Mouse (Mus musculus): ENCODE data around the gene Ankrd39. TPM values are rescaled to one million over a fixed set of nuclear protein-coding genes. Genes with fewer than 3 reads are reported as not detected.
A peak's percentile ranks its signal among the peaks of the same experiment; 100 is the strongest.

The Ankrd39 gene
- polyA plus RNA-seq, 1 experiment, result 13.5 TPM

GRCm38 (mm10) chr1:36559256-36559655 is 12.0 kb upstream of the Ankrd39 start:
- peaks cover 11% of the 10 kb centered on the region for H3K4me1 ChIP-seq (ENCODE audit: control insufficient read depth, insufficient read depth, insufficient read length, low read length)
- H3K27me3 ChIP-seq (ENCODE audit: control insufficient read depth, insufficient read depth, low read length), result peaks cover 12% of the 10 kb centered on the region
- no peak overlapping the region for H3K27ac ChIP-seq (ENCODE audit: insufficient read depth, low read depth, low read length)
- no peak overlapping the region for H3K4me3 ChIP-seq (ENCODE audit: low read depth, low read length)
- WGBS, result 59% methylated on average over 4 of the region's 4 CpGs
- H3K36me3 ChIP-seq (ENCODE audit: control insufficient read depth, insufficient read depth, low read length), result no peaks in the 10 kb centered on the region
- TF ChIP-seq POLR2A (IDR thresholded peaks at IDR 0.05; ENCODE audit: low read depth, low read length) (no peak), CTCF (IDR thresholded peaks at IDR 0.05; ENCODE audit: extremely low read depth, insufficient read length, insufficient replicate concordance, low read depth, low read length) (no peak)

- TF ChIP-seq POLR2A (IDR thresholded peaks at IDR 0.05; ENCODE audit: low read depth, low read length) (no peak), CTCF (IDR thresholded peaks at IDR 0.05; ENCODE audit: extremely low read depth, insufficient read length, insufficient replicate concordance, low read depth, low read length) (no peak)
- Histone ChIP-seq H3K4me1 (ENCODE audit: control insufficient read depth, insufficient read depth, insufficient read length, low read length) (peaks cover 6% of the 10 kb centered on the region), H3K4me3 (ENCODE audit: low read depth, low read length) (peak within 1 kb of the TSS; percentile 73), H3K36me3 (ENCODE audit: control insufficient read depth, insufficient read depth, low read length) (no peaks in the 10 kb centered on the region), H3K27ac (ENCODE audit: insufficient read depth, low read depth, low read length) (peak within 1 kb of the TSS; percentile 73), H3K27me3 (ENCODE audit: control insufficient read depth, insufficient read depth, low read length) (peaks cover 12% of the 10 kb centered on the region)
- WGBS, result 2% methylated on average over 69 of the region's 69 CpGs
Observed at GRCm38 (mm10) chr1:36558031-36558993, 11.1 kb upstream of the Ankrd39 start, which contains the start of gene Sema4c. Gene Sema4c, minus strand, starts transcription at chr1:36558349.

GRCm38 (mm10) chr1:36557457-36558011 is 10.3 kb upstream of the Ankrd39 start:
- Histone ChIP-seq H3K27me3 (ENCODE audit: control insufficient read depth, insufficient read depth, low read length) (peaks cover 12% of the 10 kb centered on the region), H3K4me3 (ENCODE audit: low read depth, low read length) (peak overlapping the region; percentile 73), H3K27ac (ENCODE audit: insufficient read depth, low read depth, low read length) (peak overlapping the region; percentile 73), H3K4me1 (ENCODE audit: control insufficient read depth, insufficient read depth, insufficient read length, low read length) (peaks cover 5% of the 10 kb centered on the region; the same call in 1 of the 2 replicates), H3K36me3 (ENCODE audit: control insufficient read depth, insufficient read depth, low read length) (no peaks in the 10 kb centered on the region; the same call in 1 of the 2 replicates)
- under 1% methylated on average over 48 of the region's 48 CpGs for WGBS
- no peak for TF ChIP-seq POLR2A (IDR thresholded peaks at IDR 0.05; ENCODE audit: low read depth, low read length)
- no peak for TF ChIP-seq CTCF (IDR thresholded peaks at IDR 0.05; ENCODE audit: extremely low read depth, insufficient read length, insufficient replicate concordance, low read depth, low read length)

GRCm38 (mm10) chr1:36556553-36557456 is 9.6 kb upstream of the Ankrd39 start:
- peak overlapping the region; percentile 73 for H3K27ac ChIP-seq (ENCODE audit: insufficient read depth, low read depth, low read length)
- under 1% methylated on average over 52 of the region's 52 CpGs for WGBS
- H3K27me3 ChIP-seq (ENCODE audit: control insufficient read depth, insufficient read depth, low read length), result peaks cover 12% of the 10 kb centered on the region
- H3K4me3 ChIP-seq (ENCODE audit: low read depth, low read length), result peak overlapping the region; percentile 73
- TF ChIP-seq CTCF (IDR thresholded peaks at IDR 0.05; ENCODE audit: extremely low read depth, insufficient read length, insufficient replicate concordance, low read depth, low read length) (peak; percentile 73; the same call in 1 of the 2 replicates), POLR2A (IDR thresholded peaks at IDR 0.05; ENCODE audit: low read depth, low read length) (peak; percentile 55)
- H3K36me3 ChIP-seq (ENCODE audit: control insufficient read depth, insufficient read depth, low read length), result peaks cover 3% of the 10 kb centered on the region; the same call in 1 of the 2 replicates
- peaks cover 5% of the 10 kb centered on the region; the same call in 1 of the 2 replicates for H3K4me1 ChIP-seq (ENCODE audit: control insufficient read depth, insufficient read depth, insufficient read length, low read length)

- Histone ChIP-seq H3K27ac (ENCODE audit: insufficient read depth, low read depth, low read length) (peak overlapping the region; percentile 31; the same call in 1 of the 2 replicates), H3K27me3 (ENCODE audit: control insufficient read depth, insufficient read depth, low read length) (peaks cover 12% of the 10 kb centered on the region), H3K36me3 (ENCODE audit: control insufficient read depth, insufficient read depth, low read length) (peaks cover 3% of the 10 kb centered on the region; the same call in 1 of the 2 replicates), H3K4me1 (ENCODE audit: control insufficient read depth, insufficient read depth, insufficient read length, low read length) (peaks cover 5% of the 10 kb centered on the region; the same call in 1 of the 2 replicates), H3K4me3 (ENCODE audit: low read depth, low read length) (peak overlapping the region; percentile 73)
- TF ChIP-seq CTCF (IDR thresholded peaks at IDR 0.05; ENCODE audit: extremely low read depth, insufficient read length, insufficient replicate concordance, low read depth, low read length) (no peak), POLR2A (IDR thresholded peaks at IDR 0.05; ENCODE audit: low read depth, low read length) (no peak)
- 47% methylated on average over 8 of the region's 8 CpGs for WGBS
Observed at GRCm38 (mm10) chr1:36555798-36556395, 8.7 kb upstream of the Ankrd39 start.

All from small intestine, adult 2 months (tissue).